Mouse (Mus musculus) cortical plate, adult 2 months (tissue): Measurements from ENCODE around the gene Hspb9. TPM values are rescaled to one million over a fixed set of nuclear protein-coding genes. Genes with fewer than 3 reads are reported as not detected.

ENCODE experiments used
- H3K27ac ChIP-seq: fragments of 200-500 bp; 2 replicates; pipeline ENCODE4 v1.5.1; 2012; ENCODE audit warnings: low read length, control low read depth, inconsistent platforms; ENCODE audit not compliant: insufficient read depth
- H3K4me1 ChIP-seq: fragments of 200-500 bp; 2 replicates; pipeline ENCODE4 v1.6.1; 2011; ENCODE audit warnings: low read length; ENCODE audit not compliant: control insufficient read depth, insufficient read depth
- H3K4me3 ChIP-seq: fragments of 200-500 bp; 2 replicates; pipeline ENCODE4 v1.5.1; 2011; ENCODE audit warnings: mild to moderate bottlenecking, low read length, control low read depth; ENCODE audit not compliant: insufficient read depth
- CTCF ChIP-seq: fragments of 200-500 bp; IDR thresholded peaks from 2 replicates; pipeline ENCODE4 v1.5.1; 2011; ENCODE audit warnings: mild to moderate bottlenecking, control low read depth, low read length; ENCODE audit not compliant: insufficient read depth; ENCODE audit errors: extremely low read depth
- POLR2A ChIP-seq: fragments of 200-500 bp; IDR thresholded peaks from 2 replicates; pipeline ENCODE4 v1.6.1; 2011; ENCODE audit warnings: mild to moderate bottlenecking, low read length, control low read depth; ENCODE audit not compliant: insufficient read depth; ENCODE audit errors: extremely low read depth
- polyA plus RNA-seq: library from polyadenylated mRNA; depleted of rRNA; stranded (reverse); fragments of >200 nt; gene quantifications from 2 replicates; pipeline ENCODE4 v1.2.3, GENCODE M21; 2012

Gene Hspb9
- polyA plus RNA-seq, 1 experiment, result 0.19 TPM

- TF ChIP-seq CTCF, result no peak
- no peak for TF ChIP-seq POLR2A
- no peak overlapping the region for H3K27ac ChIP-seq
- peaks cover 7% of the 10 kb centered on the region for H3K4me1 ChIP-seq
- H3K4me3 ChIP-seq, result no peak overlapping the region
These were observed 13.6 kb downstream of the Hspb9 start for GRCm38 (mm10) chr11:100727201-100727600.

GRCm38 (mm10) chr11:100728601-100729000 is 15.0 kb downstream of the Hspb9 start:
- no peak overlapping the region for H3K27ac ChIP-seq
- H3K4me1 ChIP-seq, result peaks cover 4% of the 10 kb centered on the region
- TF ChIP-seq CTCF (no peak), POLR2A (no peak)
- no peak overlapping the region for H3K4me3 ChIP-seq

- Histone ChIP-seq H3K4me1 (peaks cover 4% of the 10 kb centered on the region), H3K27ac (no peak overlapping the region), H3K4me3 (no peak overlapping the region)
- TF ChIP-seq CTCF, result no peak
- TF ChIP-seq POLR2A, result no peak
These were observed 16.3 kb downstream of the Hspb9 start for GRCm38 (mm10) chr11:100729976-100730375.

GRCm38 (mm10) chr11:100730477-100731205 is 17.0 kb downstream of the Hspb9 start:
- no peak overlapping the region for H3K27ac ChIP-seq
- TF ChIP-seq POLR2A, result no peak
- no peak for TF ChIP-seq CTCF
- H3K4me1 ChIP-seq, result peaks cover 2% of the 10 kb centered on the region
- H3K4me3 ChIP-seq, result no peak overlapping the region

- Histone ChIP-seq H3K4me1 (peaks cover 11% of the 10 kb centered on the region), H3K27ac (no peak overlapping the region), H3K4me3 (no peak overlapping the region)
- TF ChIP-seq POLR2A (no peak), CTCF (no peak)
These were observed 21.6 kb downstream of the Hspb9 start for GRCm38 (mm10) chr11:100735134-100735865.

- H3K27ac ChIP-seq, result no peak overlapping the region
- TF ChIP-seq CTCF (no peak), POLR2A (no peak)
- H3K4me3 ChIP-seq, result peak overlapping the region; percentile 42; the same call in 1 of the 2 replicates
- peaks cover 9% of the 10 kb centered on the region for H3K4me1 ChIP-seq
These were observed 22.5 kb downstream of the Hspb9 start for GRCm38 (mm10) chr11:100735954-100736745.

- Histone ChIP-seq H3K4me3 (peak overlapping the region; percentile 42; the same call in 1 of the 2 replicates), H3K27ac (no peak overlapping the region), H3K4me1 (peaks cover 9% of the 10 kb centered on the region)
- TF ChIP-seq POLR2A (no peak), CTCF (no peak)
These were observed 23.1 kb downstream of the Hspb9 start for GRCm38 (mm10) chr11:100736746-100737080.

GRCm38 (mm10) chr11:100737105-100737733 is 23.6 kb downstream of the Hspb9 start:
- Histone ChIP-seq H3K27ac (no peak overlapping the region), H3K4me1 (peaks cover 9% of the 10 kb centered on the region), H3K4me3 (peak overlapping the region; percentile 42)
- TF ChIP-seq CTCF (no peak), POLR2A (no peak)

GRCm38 (mm10) chr11:100738066-100738604 is 24.5 kb downstream of the Hspb9 start, which contains the start of gene Rab5c:
TSS of gene Rab5c (minus strand) at chr11:100738215.
- Histone ChIP-seq H3K27ac (0 out of 2 replicates have a peak within 1 kb of the TSS, but pooled peaks have one; percentile 4), H3K4me1 (peaks cover 9% of the 10 kb centered on the region), H3K4me3 (peak within 1 kb of the TSS; percentile 42)
- TF ChIP-seq POLR2A, result peak; percentile 89
- no peak for TF ChIP-seq CTCF
